Mouse (Mus musculus) spleen, adult 10 weeks (tissue): ENCODE results near the gene Syt1. TPM values are rescaled to one million over a fixed set of nuclear protein-coding genes. Genes with fewer than 3 reads are reported as not detected.

Experiments
- polyA plus RNA-seq: library from polyadenylated mRNA; stranded (reverse); fragments of 350-450 nt; fragmentation: Illumina TruSeq; extraction: RNeasy Lipid Tissue Mini Kit (QIAGEN cat#74804); gene quantifications from one replicate; pipeline ENCODE4 v1.2.3, GENCODE M21; 2015; ENCODE audit warnings: low replicate concordance; ENCODE audit not compliant: insufficient read depth

Gene Syt1
- 4.1 TPM for polyA plus RNA-seq

GRCm38 (mm10) chr10:109010241-109011193, at the start of gene Syt1:
Syt1 (minus strand) TSS chr10:109010982.

DNA sequence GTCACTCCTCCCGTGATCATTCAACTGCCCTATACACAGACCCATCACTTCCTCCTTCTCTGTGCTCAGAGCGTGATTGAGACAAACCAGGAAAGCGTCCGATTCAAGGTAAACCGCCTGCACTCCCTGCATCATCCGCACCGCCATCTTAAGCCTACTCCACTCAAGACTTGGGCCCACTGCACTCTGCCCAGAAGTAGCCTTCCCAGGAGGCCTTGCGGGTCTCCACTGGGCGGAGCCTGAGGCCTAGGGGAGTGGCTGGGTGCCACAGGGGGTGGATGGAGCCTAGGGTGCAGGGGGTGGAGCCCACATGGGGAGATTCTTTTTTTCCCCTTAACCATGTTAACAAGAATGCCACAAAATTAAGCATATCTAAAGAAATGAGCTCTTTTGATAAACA, 310.8 kb downstream of the Syt1 start, which contains the start of gene Gm5136:
Gene Gm5136, minus strand, starts transcription at position 215 of the 400 bp plus-strand sequence.

